Mouse (Mus musculus): ENCODE measurements around the gene Panx1. TPM values are rescaled to one million over a fixed set of nuclear protein-coding genes. Genes with fewer than 3 reads are reported as not detected.

Panx1 gene
- 177 and 179 TPM in 2 replicates for polyA plus RNA-seq (2012; rRNA removed)

- DNase-seq (ENCODE audit: low read depth) = peak; percentile 96
- TF ChIP-seq CTCF (IDR thresholded peaks at IDR 0.05; ENCODE audit: borderline replicate concordance, extremely low read depth, insufficient read depth, insufficient read length) = no peak
- TF ChIP-seq POLR2A (IDR thresholded peaks at IDR 0.05; ENCODE audit: borderline replicate concordance, extremely low read depth, insufficient read depth, insufficient read length, poor library complexity, severe bottlenecking) = peak; percentile 76; the same call in 1 of the 2 replicates
Observed at GRCm38 (mm10) chr9:15045084-15045669, at the start of gene Panx1. TSS of gene Panx1 (minus strand) at chr9:15045478.

- DNase-seq (ENCODE audit: low read depth) = peak; percentile 9
- no peak for TF ChIP-seq POLR2A (IDR thresholded peaks at IDR 0.05; ENCODE audit: borderline replicate concordance, extremely low read depth, insufficient read depth, insufficient read length, poor library complexity, severe bottlenecking)
- TF ChIP-seq CTCF (IDR thresholded peaks at IDR 0.05; ENCODE audit: borderline replicate concordance, extremely low read depth, insufficient read depth, insufficient read length) = no peak
Observed at GRCm38 (mm10) chr9:15068686-15069295, 23.5 kb upstream of the Panx1 start.

DNA sequence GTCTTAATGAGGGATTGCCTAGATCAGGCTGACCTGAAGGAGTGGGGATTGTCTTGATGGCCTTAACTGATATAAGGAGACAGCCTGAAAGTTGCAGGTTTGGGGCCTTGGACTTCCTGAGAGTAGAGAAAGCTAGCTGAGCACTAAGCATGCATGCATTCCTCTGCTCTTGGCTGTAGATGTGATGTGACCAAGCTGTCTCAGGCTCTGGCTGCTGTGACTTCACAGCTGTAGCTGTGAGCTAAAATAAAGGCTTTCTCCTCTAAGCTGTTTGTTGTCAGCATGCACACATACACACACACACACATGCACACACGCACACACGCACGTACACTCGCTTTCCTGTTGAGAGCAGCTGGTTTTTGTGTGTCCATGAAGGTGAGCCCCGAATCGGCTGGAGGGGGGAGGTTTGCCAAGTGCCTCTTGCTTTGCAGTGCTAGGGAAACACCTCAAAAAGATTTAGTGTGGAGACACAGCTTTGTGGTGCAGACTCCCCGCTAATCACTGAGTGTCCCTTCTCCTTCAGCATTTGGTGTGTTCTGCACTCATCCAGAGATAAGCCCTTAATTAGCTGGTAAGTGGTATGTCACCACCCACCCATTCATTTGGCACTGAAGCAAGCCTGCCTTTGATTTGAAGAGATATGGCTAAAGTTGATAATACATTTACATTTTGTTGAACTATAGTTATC is 22.9 kb upstream of the Panx1 start:
- TF ChIP-seq POLR2A (IDR thresholded peaks at IDR 0.05; ENCODE audit: borderline replicate concordance, extremely low read depth, insufficient read depth, insufficient read length, poor library complexity, severe bottlenecking) (no peak), CTCF (IDR thresholded peaks at IDR 0.05; ENCODE audit: borderline replicate concordance, extremely low read depth, insufficient read depth, insufficient read length) (no peak)
- no peak for DNase-seq (ENCODE audit: low read depth)

DNA sequence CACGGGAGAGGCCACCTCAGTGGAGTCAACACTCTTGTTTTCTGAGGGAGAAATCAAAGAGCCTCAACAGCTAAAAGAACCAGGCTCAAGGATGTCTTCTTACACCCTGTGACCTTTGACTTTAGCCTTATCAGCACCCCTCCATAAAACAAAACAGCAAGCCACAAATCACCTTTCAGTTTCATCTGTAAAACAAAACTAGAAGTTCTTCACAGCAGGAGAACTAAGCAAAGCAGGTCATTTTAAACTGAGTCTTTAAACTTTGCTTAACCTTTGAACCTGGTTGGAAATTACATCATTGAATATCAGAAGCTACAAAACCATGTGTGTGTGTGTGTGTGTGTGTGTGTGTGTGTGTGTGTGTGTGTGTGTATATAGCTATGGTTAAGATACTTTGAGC is 18.9 kb upstream of the Panx1 start:
- no peak for TF ChIP-seq POLR2A (IDR thresholded peaks at IDR 0.05; ENCODE audit: borderline replicate concordance, extremely low read depth, insufficient read depth, insufficient read length, poor library complexity, severe bottlenecking)
- no peak for DNase-seq (ENCODE audit: low read depth)

DNA sequence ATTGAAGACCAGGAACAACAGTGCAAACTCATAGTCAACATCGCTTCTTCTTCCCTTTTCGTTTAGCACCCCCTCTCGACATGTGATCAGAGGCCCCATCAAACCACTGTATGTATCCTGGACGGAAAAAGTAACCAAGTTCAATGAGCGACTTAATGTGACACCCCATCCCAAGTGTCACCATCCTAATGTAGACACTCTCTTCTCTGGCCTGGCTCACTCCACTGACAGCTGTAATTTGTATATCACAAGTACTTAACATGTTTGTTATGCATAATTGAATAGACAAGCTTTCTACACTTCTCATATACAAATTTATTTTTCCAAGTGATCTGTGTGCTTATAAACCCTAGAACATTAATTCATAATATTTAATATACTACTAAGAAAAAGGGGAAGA is 15.6 kb upstream of the Panx1 start:
- no peak for DNase-seq (ENCODE audit: low read depth)
- no peak for TF ChIP-seq POLR2A (IDR thresholded peaks at IDR 0.05; ENCODE audit: borderline replicate concordance, extremely low read depth, insufficient read depth, insufficient read length, poor library complexity, severe bottlenecking)
- no peak for TF ChIP-seq CTCF (IDR thresholded peaks at IDR 0.05; ENCODE audit: borderline replicate concordance, extremely low read depth, insufficient read depth, insufficient read length)

GRCm38 (mm10) chr9:15060026-15060425 is 14.7 kb upstream of the Panx1 start:
- TF ChIP-seq CTCF (IDR thresholded peaks at IDR 0.05; ENCODE audit: borderline replicate concordance, extremely low read depth, insufficient read depth, insufficient read length) = no peak
- TF ChIP-seq POLR2A (IDR thresholded peaks at IDR 0.05; ENCODE audit: borderline replicate concordance, extremely low read depth, insufficient read depth, insufficient read length, poor library complexity, severe bottlenecking) = no peak
- DNase-seq (ENCODE audit: low read depth) = no peak

DNA sequence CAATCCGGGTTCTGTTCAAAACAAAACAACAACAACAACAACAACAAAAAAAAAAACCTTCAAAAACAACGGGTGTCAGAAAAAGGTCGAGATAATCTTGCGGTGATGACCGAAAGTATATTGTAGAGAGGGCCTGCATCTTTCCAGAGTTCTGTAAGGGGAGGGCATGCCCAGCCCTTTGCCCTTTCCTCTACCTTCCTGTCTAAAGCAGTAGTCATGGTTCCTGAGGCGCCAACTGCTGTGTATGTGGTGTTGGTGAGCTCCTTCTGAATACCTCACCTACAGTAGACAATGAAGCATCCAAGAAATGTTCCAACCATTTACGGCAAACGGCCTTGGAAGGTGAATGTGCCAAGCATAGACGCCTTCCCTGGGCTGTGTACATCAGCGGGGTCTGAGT is 462 bp upstream of the Panx1 start:
- TF ChIP-seq CTCF (IDR thresholded peaks at IDR 0.05; ENCODE audit: borderline replicate concordance, extremely low read depth, insufficient read depth, insufficient read length) (no peak), POLR2A (IDR thresholded peaks at IDR 0.05; ENCODE audit: borderline replicate concordance, extremely low read depth, insufficient read depth, insufficient read length, poor library complexity, severe bottlenecking) (no peak)
- no peak for DNase-seq (ENCODE audit: low read depth)

DNA sequence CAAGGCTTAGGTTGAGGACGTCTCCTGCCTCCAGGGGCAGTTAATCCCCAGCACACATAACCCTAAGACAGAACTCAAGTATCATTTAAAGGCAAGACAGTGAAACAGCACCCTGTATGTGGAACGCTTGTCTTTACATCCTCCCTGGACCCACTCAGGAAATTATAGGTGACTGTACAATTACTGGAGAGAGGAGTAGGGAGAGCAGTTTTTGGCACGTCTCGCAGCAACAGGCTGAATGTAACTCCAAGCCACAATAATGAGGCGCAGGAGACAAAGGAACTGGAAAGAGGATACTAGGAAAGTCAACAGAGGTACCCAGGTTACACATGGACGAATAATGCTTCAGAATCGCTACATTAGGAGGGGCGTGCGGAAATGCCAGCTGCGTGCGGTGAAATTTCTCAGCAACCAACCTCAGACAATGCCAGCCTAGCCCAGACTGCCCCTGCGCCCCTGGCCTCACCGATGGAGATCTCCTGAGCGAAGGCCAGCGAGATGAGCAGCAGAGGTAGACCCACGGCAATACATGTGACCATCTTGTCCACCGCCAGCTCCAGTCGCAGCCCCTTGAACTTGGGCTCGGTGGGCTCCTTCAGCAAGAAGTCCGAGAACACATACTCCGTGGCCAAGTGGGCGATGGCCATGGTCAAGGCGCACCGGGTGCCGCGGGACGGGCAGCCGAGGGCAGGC is 741 bp downstream of the Panx1 start:
- peak; percentile 60 for DNase-seq (ENCODE audit: low read depth)
- no peak for TF ChIP-seq CTCF (IDR thresholded peaks at IDR 0.05; ENCODE audit: borderline replicate concordance, extremely low read depth, insufficient read depth, insufficient read length)
- TF ChIP-seq POLR2A (IDR thresholded peaks at IDR 0.05; ENCODE audit: borderline replicate concordance, extremely low read depth, insufficient read depth, insufficient read length, poor library complexity, severe bottlenecking) = no peak

DNA sequence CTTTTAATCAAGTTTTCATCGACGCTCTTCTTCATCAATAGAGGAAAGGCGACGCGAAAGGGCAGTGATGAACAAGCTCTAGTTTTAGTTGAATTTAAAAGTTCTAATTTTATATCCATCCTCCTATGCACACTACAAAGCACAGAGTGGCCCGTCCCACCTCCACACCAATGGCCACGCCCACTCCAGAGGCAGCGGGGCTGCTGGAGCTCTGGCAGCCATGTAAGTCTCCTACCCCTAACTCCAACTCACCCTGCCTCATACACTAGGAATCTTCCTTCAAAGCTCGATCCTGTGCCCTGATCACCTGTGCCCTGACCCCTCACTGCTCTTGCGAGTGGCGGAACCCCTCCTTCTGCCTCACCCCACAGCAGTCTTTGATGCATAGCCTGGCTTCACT is 3.7 kb downstream of the Panx1 start:
- TF ChIP-seq CTCF (IDR thresholded peaks at IDR 0.05; ENCODE audit: borderline replicate concordance, extremely low read depth, insufficient read depth, insufficient read length) = no peak
- TF ChIP-seq POLR2A (IDR thresholded peaks at IDR 0.05; ENCODE audit: borderline replicate concordance, extremely low read depth, insufficient read depth, insufficient read length, poor library complexity, severe bottlenecking) = no peak

DNA sequence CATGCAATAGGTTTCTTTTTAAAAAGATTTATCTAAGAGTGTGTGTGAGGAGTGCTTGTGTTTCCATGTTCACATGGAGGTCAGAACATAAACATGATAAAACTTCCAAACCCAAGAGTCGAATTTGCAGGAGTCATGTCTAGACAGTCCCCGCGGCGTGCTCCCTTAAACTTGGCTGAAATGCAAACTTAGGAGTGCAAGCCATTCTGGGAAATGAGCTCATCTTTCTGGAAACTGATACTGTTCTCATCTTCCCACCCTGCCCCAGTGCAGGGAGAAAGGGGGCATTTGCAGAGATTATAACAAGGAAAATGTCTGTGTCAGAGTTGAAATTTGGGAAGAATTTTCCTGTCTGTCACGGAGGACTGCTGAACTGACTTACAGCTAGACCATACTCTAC is 5.4 kb downstream of the Panx1 start:
- no peak for DNase-seq (ENCODE audit: low read depth)
- TF ChIP-seq CTCF (IDR thresholded peaks at IDR 0.05; ENCODE audit: borderline replicate concordance, extremely low read depth, insufficient read depth, insufficient read length) = no peak

More for the DNA sequence above, 3.7 kb downstream of the Panx1 start:
- DNase-seq (ENCODE audit: low read depth) = no peak

DNA sequence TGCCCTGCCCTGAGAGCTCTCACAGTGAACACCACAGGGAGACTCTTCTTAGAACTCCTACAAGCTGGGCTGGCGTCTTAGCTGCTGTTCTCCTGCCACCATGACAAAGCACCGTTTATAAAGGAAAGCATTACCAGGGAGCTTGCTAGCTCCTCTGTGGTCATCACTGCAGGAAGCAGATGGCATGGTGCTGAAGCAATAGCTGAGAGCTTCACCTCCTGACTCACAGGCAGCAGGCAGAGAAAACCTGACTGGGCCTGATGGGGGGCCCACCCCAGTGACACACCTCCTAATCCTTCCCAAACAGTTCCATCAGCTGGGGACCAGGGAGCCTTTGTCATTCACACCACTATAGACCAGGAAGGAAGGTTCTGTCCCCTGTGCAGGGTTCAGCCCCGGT is 7.6 kb downstream of the Panx1 start:
- no peak for TF ChIP-seq POLR2A (IDR thresholded peaks at IDR 0.05; ENCODE audit: borderline replicate concordance, extremely low read depth, insufficient read depth, insufficient read length, poor library complexity, severe bottlenecking)
- no peak for TF ChIP-seq CTCF (IDR thresholded peaks at IDR 0.05; ENCODE audit: borderline replicate concordance, extremely low read depth, insufficient read depth, insufficient read length)
- DNase-seq (ENCODE audit: low read depth) = no peak

All from brain, embryonic 14.5 days (tissue).